Mouse (Mus musculus) T-cell, adult 2 months (primary cell): ENCODE data around the gene Fbxo47.
"Not testable (repeated sequence)": the region's sequence is repeated elsewhere in the genome, so short reads cannot be mapped to it uniquely, and the experiment has no call there.

Source experiments
- DNase-seq: peaks from one replicate; pipeline ENCODE4 v3.0.0; 2022; ENCODE audit warnings: low spot score

Fbxo47 gene

DNA sequence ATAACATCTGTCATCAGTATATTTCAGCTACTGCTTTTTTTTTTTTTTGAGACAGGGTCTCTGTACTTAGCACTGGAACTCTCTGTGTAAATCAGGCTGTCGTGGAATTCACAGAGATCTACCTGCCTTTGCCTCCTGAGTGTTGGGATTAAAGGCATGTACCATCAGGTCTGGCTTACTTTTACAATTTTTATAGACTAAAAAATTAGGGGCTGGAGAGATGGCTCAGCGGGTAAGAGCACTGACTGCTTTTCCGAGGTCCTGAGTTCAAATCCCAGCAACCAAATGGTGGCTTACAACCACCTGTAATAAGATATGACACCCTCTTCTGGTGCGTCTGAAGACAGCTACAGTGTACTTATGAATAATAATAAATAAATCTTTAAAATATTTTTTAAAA is 3.6 kb downstream of the Fbxo47 start:
- no peak for DNase-seq

DNA sequence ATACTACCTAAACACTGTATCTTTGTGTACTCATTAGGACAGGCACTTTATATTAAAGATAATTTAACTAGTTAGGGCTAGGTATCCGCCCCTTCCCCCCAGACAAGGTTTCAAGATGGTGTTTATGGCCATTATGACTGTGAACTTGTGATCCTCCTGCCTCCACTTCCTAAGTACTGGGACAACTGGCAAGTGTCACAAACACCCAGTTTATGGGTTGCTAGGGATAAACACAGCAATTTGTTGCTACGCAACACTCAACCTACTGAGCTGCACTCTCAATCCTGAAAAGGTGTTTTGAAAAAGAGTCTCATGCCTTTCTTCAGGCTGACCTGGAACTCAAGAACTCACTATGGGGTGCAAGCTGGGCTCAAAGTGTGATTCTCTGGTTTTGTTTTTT is 6.6 kb downstream of the Fbxo47 start:
- DNase-seq: no peak

GRCm38 (mm10) chr11:97874396-97874795 is 9.6 kb downstream of the Fbxo47 start:
- DNase-seq: no peak

DNA sequence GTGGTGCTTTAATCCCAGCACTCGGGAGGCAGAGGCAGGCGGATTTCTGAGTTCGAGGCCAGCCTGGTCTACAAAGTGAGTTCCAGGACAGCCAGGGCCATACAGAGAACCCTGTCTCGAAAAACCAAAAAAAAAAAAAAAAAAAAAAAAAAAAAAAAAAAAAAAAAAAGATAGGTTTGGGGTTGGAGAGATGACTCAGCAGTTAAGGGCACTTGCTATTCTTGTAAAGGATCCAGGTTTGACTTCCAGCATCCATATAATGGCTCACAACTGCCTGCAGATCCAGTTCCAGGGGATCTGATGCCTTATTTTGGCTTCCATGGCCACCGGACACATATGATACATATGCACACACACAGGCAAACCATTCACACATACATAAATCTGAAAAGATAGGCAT is 11.6 kb downstream of the Fbxo47 start:
- DNase-seq: not testable (repeated sequence)

DNA sequence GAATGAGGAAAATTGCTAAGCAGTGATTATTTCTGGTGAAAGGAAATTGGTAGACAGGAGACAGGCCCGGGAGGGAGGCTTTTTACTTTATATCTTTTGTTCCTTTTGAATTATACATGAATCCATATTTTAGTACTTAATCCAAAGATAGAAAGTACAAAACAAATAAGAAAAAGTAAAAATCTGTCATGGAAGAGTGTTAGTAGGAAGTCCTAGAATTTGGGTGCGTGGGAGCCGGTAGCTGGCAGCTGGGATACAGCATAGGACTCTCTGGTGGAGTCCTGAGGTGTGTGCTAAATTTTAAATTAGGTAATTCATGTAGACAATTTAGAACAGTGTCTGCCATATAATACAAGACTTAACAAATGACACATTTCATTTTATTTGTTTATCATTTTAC is 16.4 kb downstream of the Fbxo47 start:
- no peak for DNase-seq

DNA sequence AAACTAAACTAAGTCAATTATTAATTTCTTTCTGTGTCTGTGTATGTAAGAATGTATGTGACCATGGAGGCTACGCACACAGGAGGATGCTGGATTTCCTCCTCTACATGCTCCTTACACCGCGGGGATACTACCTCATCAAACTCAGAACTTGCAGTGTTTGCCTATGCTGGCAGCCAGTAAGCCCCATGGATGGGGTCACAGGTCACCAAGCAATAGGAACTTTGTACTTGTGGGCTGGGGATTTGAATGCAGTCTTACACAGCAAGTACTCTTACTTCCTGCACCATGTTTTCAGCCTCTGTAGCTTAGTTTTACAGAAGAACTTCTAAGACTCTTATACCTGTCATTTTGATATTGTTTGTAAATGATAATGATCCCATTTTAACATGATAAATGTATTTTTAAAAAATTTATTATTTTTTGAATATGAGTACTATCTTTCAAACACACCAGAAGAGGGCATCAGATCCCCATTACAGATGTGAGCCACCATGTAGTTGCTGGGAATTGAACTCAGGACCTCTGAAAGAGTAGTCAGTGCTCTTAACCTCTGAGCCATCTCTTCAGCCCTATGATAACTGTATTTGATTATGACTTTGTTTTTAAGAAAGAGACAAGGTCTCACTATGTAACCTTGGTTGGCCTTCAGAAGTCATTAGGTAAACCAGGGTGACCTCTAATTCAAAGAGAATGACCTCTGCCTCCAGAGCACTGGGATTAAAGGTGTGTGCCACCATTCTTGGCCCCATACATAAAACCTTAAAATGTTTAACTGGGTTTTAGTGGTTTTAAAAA is 17.7 kb downstream of the Fbxo47 start:
- DNase-seq: no peak

DNA sequence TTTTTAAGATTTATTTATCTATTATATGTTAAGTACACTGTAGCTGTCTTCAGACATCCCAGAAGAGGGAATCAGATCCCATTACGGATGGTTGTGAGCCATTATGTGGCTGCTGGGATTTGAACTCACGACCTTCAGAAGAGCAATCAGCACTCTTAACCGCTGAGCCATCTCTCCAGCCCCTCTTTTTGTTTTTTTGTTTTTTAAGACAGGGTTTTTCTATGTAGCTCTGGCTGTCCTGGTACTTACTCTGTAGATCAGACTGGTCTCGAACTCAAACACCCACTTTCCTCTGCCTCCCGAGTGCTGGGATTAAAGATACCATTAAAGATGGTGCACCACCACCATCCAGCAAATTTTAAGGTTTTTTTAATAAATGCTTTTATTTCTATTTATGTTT is 18.5 kb downstream of the Fbxo47 start:
- DNase-seq: no peak

DNA sequence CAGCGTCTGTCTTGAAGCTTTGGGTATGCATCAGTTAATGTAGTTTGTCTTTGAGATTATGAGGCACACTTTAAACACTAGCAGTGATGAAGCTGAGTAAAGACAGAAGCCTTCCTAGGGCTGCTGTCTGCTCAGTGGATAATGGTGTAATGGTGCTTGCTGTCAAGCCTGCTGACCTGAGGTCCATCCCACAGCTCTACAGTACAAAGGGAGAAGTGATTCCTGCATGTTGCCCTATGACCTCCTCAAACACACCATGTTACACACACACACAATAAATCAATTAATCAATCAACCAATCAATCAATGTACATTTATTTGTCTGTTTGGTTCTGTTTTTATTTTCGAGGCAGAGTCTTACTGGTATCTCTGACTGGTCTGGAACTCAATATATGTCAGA is 21.8 kb downstream of the Fbxo47 start:
- no peak for DNase-seq

- DNase-seq: no peak
Observed at GRCm38 (mm10) chr11:97855473-97855872, 28.5 kb downstream of the Fbxo47 start.

GRCm38 (mm10) chr11:97851601-97852000 is 32.4 kb downstream of the Fbxo47 start:
- no peak for DNase-seq

- no peak for DNase-seq
Observed at GRCm38 (mm10) chr11:97850367-97850766, 33.6 kb downstream of the Fbxo47 start.

- no peak for DNase-seq
Observed at GRCm38 (mm10) chr11:97842001-97842400, 42.0 kb downstream of the Fbxo47 start.

DNA sequence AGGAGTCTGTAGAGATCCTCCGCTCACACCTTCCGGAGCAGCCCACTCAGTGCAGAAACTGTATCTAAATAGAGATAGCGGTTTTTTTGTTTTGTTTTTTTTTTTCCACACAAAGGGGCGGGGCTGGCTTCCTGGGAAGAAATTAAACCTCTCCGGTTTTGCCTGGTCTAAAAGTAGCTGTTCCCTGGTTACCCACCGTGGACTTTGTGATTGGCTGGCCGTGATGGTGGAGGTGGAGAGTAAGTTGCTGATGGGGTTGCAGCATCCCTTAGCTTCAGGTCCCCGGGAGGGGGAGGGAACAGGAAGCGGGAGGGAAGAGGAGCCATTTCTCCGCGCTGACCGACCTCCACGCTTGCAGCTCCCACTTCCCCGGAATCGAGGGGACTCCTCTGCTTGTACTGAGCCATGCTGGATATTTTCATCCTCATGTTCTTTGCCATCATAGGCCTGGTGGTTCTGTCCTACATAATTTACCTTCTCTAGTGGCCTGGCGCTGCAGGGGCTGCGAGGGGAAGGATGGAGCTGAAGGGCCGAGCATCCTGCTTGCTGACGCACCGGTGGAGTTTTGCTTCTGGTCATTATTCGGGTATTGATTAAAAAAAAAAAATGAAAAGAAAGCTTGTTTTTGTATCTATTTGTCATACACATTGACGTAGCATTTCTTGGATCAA is 42.8 kb downstream of the Fbxo47 start:
- peak; percentile 39 for DNase-seq

GRCm38 (mm10) chr11:97840539-97840954 is 43.4 kb downstream of the Fbxo47 start, which contains the start of gene B230217C12Rik:
Gene B230217C12Rik, plus strand, starts transcription at chr11:97840780.
- no peak for DNase-seq

DNA sequence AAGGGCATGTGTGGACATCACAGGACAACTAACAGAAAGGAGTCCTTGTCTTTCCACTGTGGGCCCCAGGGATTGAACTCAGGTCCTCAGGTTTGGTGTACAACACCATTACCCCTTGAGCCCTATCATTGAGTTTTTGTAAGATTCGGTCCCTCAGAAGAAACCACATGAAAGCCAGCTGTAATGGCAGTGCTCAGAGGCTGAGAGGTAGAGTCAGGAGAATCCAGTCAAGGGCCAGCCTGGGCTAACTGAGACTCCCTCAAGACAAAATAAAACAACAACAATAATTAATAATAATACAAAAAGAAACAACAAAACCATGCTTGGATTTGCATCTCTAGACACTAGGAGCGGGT is 43.8 kb downstream of the Fbxo47 start:
- DNase-seq: no peak

DNA sequence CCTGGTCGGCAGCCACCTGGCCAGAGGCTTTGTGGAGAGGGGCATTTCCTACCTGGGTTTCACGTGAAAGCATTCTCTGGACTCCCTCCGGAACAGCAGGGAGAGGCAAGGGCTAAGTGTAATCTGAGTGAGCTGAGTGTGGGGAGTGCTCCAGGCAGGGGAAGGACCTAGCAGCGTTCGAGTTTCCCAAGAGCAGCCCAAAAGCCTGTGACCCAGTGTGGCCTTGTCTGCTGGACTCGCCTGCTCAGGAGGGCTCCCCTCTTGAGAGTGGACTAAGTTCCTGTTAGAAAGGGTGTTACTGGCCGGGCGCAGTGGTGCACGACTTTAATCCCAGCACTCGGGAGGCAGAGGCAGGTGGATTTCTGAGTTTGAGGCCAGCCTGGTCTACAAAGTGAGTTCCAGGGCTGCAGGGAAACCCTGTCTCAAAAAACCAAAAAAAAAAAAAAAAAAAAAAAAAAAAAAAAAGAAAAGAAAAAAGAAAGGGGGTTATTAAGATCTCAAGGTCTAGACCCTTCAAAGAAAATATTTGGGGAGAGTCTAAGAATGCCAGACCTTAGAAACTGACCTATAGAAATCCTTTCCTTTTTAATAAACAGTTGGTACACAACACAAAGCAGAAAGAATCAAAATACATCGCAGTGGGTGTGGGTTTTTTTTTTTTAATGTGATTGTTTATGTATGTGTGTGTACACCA is 44.4 kb downstream of the Fbxo47 start:
- no peak for DNase-seq

DNA sequence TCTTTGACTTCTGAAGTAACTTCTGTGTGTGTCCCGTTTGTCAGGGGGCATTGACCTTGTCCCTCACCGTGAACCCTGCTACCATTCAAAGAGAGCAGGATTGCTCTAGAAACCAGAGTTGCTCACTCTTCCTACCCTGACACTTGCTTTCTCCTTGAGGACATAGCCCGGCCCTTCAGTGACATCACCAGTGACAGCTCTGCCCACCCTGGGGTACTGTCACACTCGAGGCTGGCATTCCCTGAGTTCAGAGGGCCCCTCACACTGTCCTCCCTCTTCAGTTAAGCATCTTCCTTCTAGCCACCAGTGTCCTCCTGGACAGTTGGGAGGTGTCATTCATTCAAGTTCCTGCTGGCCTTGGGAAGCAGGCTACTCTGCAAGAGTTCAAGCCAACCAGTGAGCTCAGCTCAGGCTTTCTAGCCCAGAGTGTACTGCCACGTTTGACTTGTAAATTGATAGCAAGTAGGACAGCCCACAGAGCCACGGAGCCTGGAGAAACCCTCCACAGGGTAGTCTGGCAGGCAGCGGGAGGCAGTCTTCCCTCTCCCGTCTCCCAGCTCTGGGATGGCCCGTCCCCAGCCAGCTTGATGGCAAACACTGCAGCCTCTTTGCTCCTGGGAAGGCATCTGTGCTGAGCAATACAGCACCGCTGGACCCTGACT is 45.0 kb downstream of the Fbxo47 start:
- DNase-seq: no peak

DNA sequence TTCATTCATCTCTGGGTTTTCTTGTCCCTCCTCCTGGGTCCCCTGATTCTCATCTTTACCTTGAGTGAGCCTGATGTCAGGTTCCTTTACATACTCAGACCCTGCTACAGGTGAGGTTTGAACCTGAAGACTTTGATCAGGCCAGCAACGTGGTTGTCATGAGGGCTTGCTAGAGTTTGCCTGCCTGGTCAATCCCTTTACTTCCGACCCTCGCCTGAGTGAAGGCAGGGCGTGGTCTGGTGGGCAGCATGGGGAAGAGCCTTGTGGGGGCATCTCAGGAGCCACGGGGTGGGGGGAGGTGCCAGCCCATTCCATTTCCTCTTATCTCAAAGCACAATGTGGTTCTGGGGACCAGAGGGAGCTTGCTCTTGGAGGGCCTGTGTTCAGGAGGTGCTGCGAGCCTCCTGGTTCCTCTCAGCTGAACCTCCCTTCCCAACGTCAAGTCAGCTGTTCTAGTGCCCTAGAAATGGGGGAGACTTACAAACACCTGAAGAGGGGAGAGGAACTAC is 46.3 kb downstream of the Fbxo47 start:
- DNase-seq: no peak

- not testable (repeated sequence) for DNase-seq
Observed at GRCm38 (mm10) chr11:97837051-97837450, 46.9 kb downstream of the Fbxo47 start.

- peak; percentile 30 for DNase-seq
Observed at GRCm38 (mm10) chr11:97836541-97836940, 47.4 kb downstream of the Fbxo47 start.

- no peak for DNase-seq
Observed at GRCm38 (mm10) chr11:97833352-97833751, 50.6 kb downstream of the Fbxo47 start.

- no peak for DNase-seq
Observed at GRCm38 (mm10) chr11:97832001-97832400, 52.0 kb downstream of the Fbxo47 start.
